Mouse (Mus musculus): ENCODE results near the gene Sipa1l3.

GRCm38 (mm10) chr7:29385791-29386190 is 132.7 kb downstream of the Sipa1l3 start:
- no peak for TF ChIP-seq CTCF (IDR thresholded peaks at IDR 0.05; ENCODE audit: control insufficient read depth, insufficient read depth, insufficient replicate concordance, low read depth, low read length)
- no peak for TF ChIP-seq POLR2A (IDR thresholded peaks at IDR 0.05; ENCODE audit: control insufficient read depth, low read depth, low read length)

All from testis, adult 2 months (tissue).